Mouse (Mus musculus): Measurements from ENCODE around the gene Thoc2. TPM values are rescaled to one million over a fixed set of nuclear protein-coding genes. Genes with fewer than 3 reads are reported as not detected.

Gene Thoc2
- polyA plus RNA-seq, 1 experiment from 2014 or later, result 106 TPM

DNA sequence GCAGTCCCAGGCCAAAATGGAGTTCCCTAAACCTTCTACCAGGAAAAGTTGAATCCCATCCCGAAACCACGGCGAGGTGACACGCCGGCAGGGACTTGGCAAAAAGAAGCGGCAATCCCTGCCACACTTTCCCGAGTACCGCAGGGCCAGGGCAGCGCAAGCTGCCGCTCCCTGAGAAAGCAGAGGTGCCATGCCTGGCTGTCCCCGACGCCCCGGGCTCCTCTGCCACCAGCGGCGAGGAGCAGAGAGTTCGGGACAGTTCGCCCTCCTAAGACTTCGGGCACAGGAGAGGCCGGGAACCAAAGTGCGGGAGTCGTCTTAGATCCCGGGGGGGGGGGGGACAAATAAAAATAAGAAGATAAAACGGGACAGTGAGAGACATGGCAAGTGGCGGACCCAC, 9.5 kb downstream of the Thoc2 start:
- Histone ChIP-seq H3K4me2 (peak overlapping the region; percentile 55), H3K4me3 (ENCODE audit: low read depth, low read length) (peak overlapping the region; percentile 59), H3K36me3 (ENCODE audit: control insufficient read depth, insufficient read depth, low read length) (no peaks in the 10 kb centered on the region), H3K27me3 (ENCODE audit: control insufficient read depth, insufficient read depth, low read length) (no peaks in the 10 kb centered on the region), H3K4me1 (ENCODE audit: control insufficient read depth, insufficient read depth, low read length) (no peaks in the 10 kb centered on the region; the same call in 1 of the 2 replicates), H3K9me3 (ENCODE audit: control insufficient read depth, low read length) (no peaks in the 10 kb centered on the region), H3K9ac (ENCODE audit: low read length) (peak overlapping the region; percentile 80), H3K27ac (ENCODE audit: low read depth, low read length) (peak overlapping the region; percentile 69; the same call in 1 of the 2 replicates)
- DNase-seq (ENCODE audit: low spot score, missing footprints) (peak; percentile 87), ATAC-seq (ENCODE audit: low FRiP score) (peak; percentile 36)
- 19% methylated on average over 24 of the region's 24 CpGs for WGBS

DNA sequence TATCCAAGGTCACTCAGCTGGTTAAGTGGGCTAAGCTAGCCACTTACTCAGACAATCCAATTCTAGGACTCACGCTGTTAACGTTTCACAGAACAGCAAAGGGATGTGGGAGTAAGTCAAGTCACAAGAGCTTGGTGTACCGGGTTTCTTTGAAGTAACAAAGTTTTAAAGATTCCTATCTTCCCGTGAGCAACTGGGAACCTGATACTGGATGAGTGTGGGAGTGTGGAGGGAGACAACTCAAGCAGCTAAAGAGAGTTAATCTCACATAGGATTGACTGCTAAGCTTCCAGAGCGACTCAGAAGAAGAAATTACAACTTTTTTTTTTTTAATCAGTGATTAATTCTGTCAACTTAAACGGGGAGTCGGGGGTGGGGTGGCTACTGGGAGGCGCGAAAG, 10.0 kb downstream of the Thoc2 start:
- Histone ChIP-seq H3K9ac (ENCODE audit: low read length) (peak overlapping the region; percentile 80), H3K4me3 (ENCODE audit: low read depth, low read length) (peak overlapping the region; percentile 59), H3K27me3 (ENCODE audit: control insufficient read depth, insufficient read depth, low read length) (no peaks in the 10 kb centered on the region), H3K4me2 (peak overlapping the region; percentile 55), H3K27ac (ENCODE audit: low read depth, low read length) (no peak overlapping the region), H3K9me3 (ENCODE audit: control insufficient read depth, low read length) (no peaks in the 10 kb centered on the region), H3K4me1 (ENCODE audit: control insufficient read depth, insufficient read depth, low read length) (no peaks in the 10 kb centered on the region; the same call in 1 of the 2 replicates), H3K36me3 (ENCODE audit: control insufficient read depth, insufficient read depth, low read length) (no peaks in the 10 kb centered on the region)
- DNase-seq (ENCODE audit: low spot score, missing footprints), result peak; percentile 86
- WGBS, result 11% methylated on average over 9 of the region's 9 CpGs
- no peak for ATAC-seq (ENCODE audit: low FRiP score)

DNA sequence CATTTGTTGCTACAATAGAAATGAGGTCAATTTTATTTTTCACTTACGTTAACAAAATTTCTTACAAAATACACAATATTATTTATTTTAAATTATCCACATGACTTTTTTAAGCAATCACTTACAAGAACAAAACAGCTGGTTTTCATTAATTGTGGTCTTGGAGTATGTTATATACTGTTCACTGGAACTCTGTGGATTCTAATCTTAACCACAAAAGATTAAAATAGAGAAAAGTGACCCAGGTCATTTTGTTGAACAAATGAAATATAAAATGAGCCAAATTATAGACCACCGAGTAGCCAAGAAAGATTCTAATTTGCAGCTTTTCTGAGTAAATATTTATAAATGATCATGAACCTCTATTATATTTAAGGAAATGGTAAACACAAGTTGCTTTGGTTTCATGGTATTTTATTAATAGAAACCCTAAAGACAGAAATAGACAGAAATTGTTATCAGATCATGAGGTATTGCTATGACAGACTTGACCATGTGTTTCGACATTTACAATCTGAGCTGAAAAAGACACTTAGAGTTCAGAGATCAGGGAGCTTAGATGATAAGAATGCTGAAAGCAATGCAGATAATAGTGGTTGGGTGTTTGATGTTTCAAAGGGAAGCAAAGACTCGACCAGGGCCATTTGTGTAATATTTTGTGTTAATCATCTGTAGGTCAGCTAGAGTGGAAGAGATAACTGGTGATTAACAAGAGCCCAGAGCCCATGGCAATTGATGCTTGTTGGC, 35.5 kb downstream of the Thoc2 start:
- Histone ChIP-seq H3K36me3 (ENCODE audit: control insufficient read depth, insufficient read depth, low read length) (no peaks in the 10 kb centered on the region), H3K4me3 (ENCODE audit: low read depth, low read length) (no peak overlapping the region), H3K9ac (ENCODE audit: low read length) (no peak overlapping the region), H3K4me1 (ENCODE audit: control insufficient read depth, insufficient read depth, low read length) (no peaks in the 10 kb centered on the region), H3K27me3 (ENCODE audit: control insufficient read depth, insufficient read depth, low read length) (no peaks in the 10 kb centered on the region), H3K9me3 (ENCODE audit: control insufficient read depth, low read length) (no peaks in the 10 kb centered on the region), H3K27ac (ENCODE audit: low read depth, low read length) (no peak overlapping the region), H3K4me2 (no peak overlapping the region)
- ATAC-seq (ENCODE audit: low FRiP score) (no peak), DNase-seq (ENCODE audit: low spot score, missing footprints) (no peak)
- 66% methylated on average over 4 of the region's 4 CpGs for WGBS

DNA sequence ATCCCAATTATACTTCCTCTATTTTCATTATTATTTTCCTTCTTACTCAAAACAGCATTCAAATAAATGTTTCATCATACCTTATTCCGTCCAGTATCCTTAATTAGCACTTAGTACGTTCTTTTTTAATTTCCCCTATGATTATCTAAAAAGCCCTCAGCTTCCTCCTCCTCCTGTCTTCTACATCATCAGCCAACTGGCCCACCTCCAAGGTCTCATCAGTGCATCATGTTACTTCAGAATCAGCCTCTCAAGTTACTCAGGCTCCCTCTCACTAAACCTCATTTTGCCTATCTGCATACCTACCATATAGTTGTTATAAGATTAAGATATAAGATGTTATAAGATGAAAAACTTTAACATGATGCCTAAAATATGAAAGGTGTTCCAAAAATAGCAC, 43.9 kb downstream of the Thoc2 start:
- no peak for DNase-seq (ENCODE audit: low spot score, missing footprints)

DNA sequence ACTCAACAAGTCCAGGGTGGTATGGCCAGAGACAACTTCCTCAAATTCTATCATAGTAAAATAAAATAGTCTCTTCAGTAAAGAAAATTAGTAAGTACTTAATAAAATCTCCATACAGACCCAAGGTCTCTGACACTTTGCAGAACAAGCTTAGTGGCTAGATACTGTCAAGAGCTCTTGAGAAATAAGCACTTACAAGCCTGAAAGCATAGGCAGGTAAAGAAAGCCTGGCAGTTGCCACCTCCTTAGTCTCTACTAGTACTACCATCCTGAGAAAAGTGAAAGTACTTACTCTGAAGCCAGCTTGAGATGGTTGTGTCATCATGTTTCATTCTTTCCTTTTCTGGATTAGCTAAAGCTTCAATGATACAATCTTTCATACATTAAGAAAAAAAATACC, 82.7 kb downstream of the Thoc2 start:
- Histone ChIP-seq H3K9ac (ENCODE audit: low read length) (no peak overlapping the region), H3K4me1 (ENCODE audit: control insufficient read depth, insufficient read depth, low read length) (no peaks in the 10 kb centered on the region), H3K27ac (ENCODE audit: low read depth, low read length) (no peak overlapping the region), H3K4me2 (no peak overlapping the region), H3K27me3 (ENCODE audit: control insufficient read depth, insufficient read depth, low read length) (no peaks in the 10 kb centered on the region), H3K4me3 (ENCODE audit: low read depth, low read length) (no peak overlapping the region), H3K36me3 (ENCODE audit: control insufficient read depth, insufficient read depth, low read length) (no peaks in the 10 kb centered on the region), H3K9me3 (ENCODE audit: control insufficient read depth, low read length) (no peaks in the 10 kb centered on the region)
- no peak for ATAC-seq (ENCODE audit: low FRiP score)
- no peak for DNase-seq (ENCODE audit: low spot score, missing footprints)

More for the DNA sequence above, 43.9 kb downstream of the Thoc2 start:
- no peak overlapping the region for H3K27ac ChIP-seq (ENCODE audit: low read depth, low read length)
- no peaks in the 10 kb centered on the region for H3K9me3 ChIP-seq (ENCODE audit: control insufficient read depth, low read length)
- no peaks in the 10 kb centered on the region for H3K27me3 ChIP-seq (ENCODE audit: control insufficient read depth, insufficient read depth, low read length)
- H3K4me1 ChIP-seq (ENCODE audit: control insufficient read depth, insufficient read depth, low read length), result no peaks in the 10 kb centered on the region
- H3K9ac ChIP-seq (ENCODE audit: low read length), result no peak overlapping the region
- no peaks in the 10 kb centered on the region for H3K36me3 ChIP-seq (ENCODE audit: control insufficient read depth, insufficient read depth, low read length)
- 93% methylated on average over 2 of the region's 2 CpGs for WGBS
- no peak for ATAC-seq (ENCODE audit: low FRiP score)
- H3K4me3 ChIP-seq (ENCODE audit: low read depth, low read length), result no peak overlapping the region
- no peak overlapping the region for H3K4me2 ChIP-seq

DNA sequence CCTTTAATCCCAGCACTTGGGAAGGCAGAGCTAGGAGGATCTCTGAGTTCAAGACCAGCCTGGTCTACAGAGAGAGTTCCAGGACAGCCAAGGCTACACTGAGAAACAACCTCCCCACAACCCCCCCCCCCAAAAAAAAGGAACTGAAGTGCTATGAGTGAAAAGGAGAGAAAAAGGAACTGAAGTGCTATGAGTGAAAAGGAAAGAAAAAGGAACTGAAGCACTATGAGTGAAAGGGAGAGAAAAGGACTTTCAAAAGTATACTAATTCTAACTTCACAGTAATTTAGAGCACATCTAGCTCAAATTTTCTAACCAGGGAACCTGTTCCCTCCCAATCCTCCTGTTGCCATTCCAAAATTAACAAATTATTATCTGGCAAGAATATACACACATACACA, 114.9 kb downstream of the Thoc2 start:
- no peak overlapping the region for H3K27ac ChIP-seq (ENCODE audit: low read depth, low read length)
- no peaks in the 10 kb centered on the region for H3K4me1 ChIP-seq (ENCODE audit: control insufficient read depth, insufficient read depth, low read length)
- no peaks in the 10 kb centered on the region for H3K27me3 ChIP-seq (ENCODE audit: control insufficient read depth, insufficient read depth, low read length)
- no peak overlapping the region for H3K9ac ChIP-seq (ENCODE audit: low read length)
- no peak overlapping the region for H3K4me3 ChIP-seq (ENCODE audit: low read depth, low read length)
- ATAC-seq (ENCODE audit: low FRiP score), result no peak
- no peaks in the 10 kb centered on the region for H3K9me3 ChIP-seq (ENCODE audit: control insufficient read depth, low read length)
- no peak overlapping the region for H3K4me2 ChIP-seq
- H3K36me3 ChIP-seq (ENCODE audit: control insufficient read depth, insufficient read depth, low read length), result no peaks in the 10 kb centered on the region
- DNase-seq (ENCODE audit: low spot score, missing footprints), result no peak

DNA sequence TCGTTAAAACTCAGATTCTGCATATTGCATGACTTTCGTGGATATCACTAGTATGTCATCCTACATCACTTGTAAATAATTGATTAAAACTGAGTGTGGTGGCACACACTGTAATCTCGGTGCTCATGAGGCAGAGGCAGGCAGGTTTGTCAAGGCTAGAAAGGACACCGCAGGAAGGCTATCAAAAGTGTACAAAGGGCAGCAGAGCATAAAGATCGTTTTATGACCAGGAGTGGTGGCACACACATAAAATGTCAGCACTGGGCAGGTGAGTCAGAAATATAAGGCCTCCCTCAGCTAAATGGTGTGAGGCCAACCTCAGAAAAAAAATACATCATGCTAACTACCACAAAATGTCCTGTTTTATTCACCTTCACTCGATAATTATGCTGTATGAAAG, 127.2 kb downstream of the Thoc2 start:
- H3K9ac ChIP-seq (ENCODE audit: low read length), result no peak overlapping the region
- H3K4me1 ChIP-seq (ENCODE audit: control insufficient read depth, insufficient read depth, low read length), result no peaks in the 10 kb centered on the region
- H3K36me3 ChIP-seq (ENCODE audit: control insufficient read depth, insufficient read depth, low read length), result no peaks in the 10 kb centered on the region
- H3K4me2 ChIP-seq, result no peak overlapping the region
- DNase-seq (ENCODE audit: low spot score, missing footprints) (no peak), ATAC-seq (ENCODE audit: low FRiP score) (no peak)
- 92% methylated on average over 6 of the region's 6 CpGs for WGBS
- H3K27me3 ChIP-seq (ENCODE audit: control insufficient read depth, insufficient read depth, low read length), result no peaks in the 10 kb centered on the region
- H3K27ac ChIP-seq (ENCODE audit: low read depth, low read length), result no peak overlapping the region
- H3K4me3 ChIP-seq (ENCODE audit: low read depth, low read length), result no peak overlapping the region
- no peaks in the 10 kb centered on the region for H3K9me3 ChIP-seq (ENCODE audit: control insufficient read depth, low read length)

Small RNAs within 50 kb of the gene (microRNA-seq; reads per million reads assigned to microRNA genes)
- gene Gm44490, result not detected

Other genes starting within 250 kb of the Thoc2 start
- gene Xiap, start 139.0 kb upstream of the Thoc2 start, polyA plus RNA-seq (2014; fragmentation: Nextera tagmentation; extraction: Ambion mirVana), result 12.7 and 13.7 TPM in 2 replicates
- gene Stag2, start 228.6 kb upstream of the Thoc2 start, polyA plus RNA-seq (2014; fragmentation: Nextera tagmentation; extraction: Ambion mirVana), result 61.8 and 65.1 TPM in 2 replicates

Measured in midbrain, embryonic 11.5 days (tissue).